In genomic region chr15:60111046-60111445, GRCm38 (mm10) we compare ENCODE assay signal across 23 mouse cellular contexts.
DNase-seq lines count a peak whose midpoint lies in the region; ATAC-seq and TF ChIP-seq lines count a peak whose summit lies in the region.
"Had no signal": no experiment of that assay in that cellular context is flagged by ENCODE, and none has a peak within 500 bp of the region (broad histone marks: within the 10 kb centered on the region; RNA-seq: fewer than 3 reads in every experiment).

No protein-coding gene starts in this region.

- no peaks in the 10 kb centered on the region for H3K9me3 ChIP-seq in forebrain, embryonic 13.5 days (replicated peaks)
- H3K9me3 ChIP-seq: forebrain, embryonic 10.5 days; hindbrain, embryonic 12.5 days; hindbrain, embryonic 15.5 days had no signal

- H3K36me3 ChIP-seq in thymus, adult 2 months (ENCODE audit: control insufficient read depth, insufficient read depth, low read length): no peaks in the 10 kb centered on the region
- H3K36me3 ChIP-seq in forebrain, embryonic 13.5 days (ENCODE audit: poor library complexity, severe bottlenecking): no peaks in the 10 kb centered on the region
- H3K36me3 ChIP-seq: forebrain, embryonic 10.5 days; hindbrain, embryonic 12.5 days; hindbrain, embryonic 15.5 days had no signal

- H3K4me2 ChIP-seq in forebrain, embryonic 13.5 days: no peak overlapping the region
- H3K4me2 ChIP-seq: heart, embryonic 11.5 days; hindbrain, embryonic 12.5 days; hindbrain, embryonic 15.5 days had no signal

- TF ChIP-seq CTCF in thymus, adult 2 months (IDR thresholded peaks at IDR 0.05; ENCODE audit: borderline replicate concordance, control insufficient read depth, extremely low read depth, insufficient read depth, low read length, poor library complexity): no peak

- no peak overlapping the region for H3K9ac ChIP-seq in forebrain, embryonic 13.5 days
- H3K9ac ChIP-seq: forebrain, postnatal 0 days; hindbrain, embryonic 12.5 days; hindbrain, embryonic 15.5 days had no signal

- H3K4me1 ChIP-seq in thymus, adult 2 months (replicated peaks; ENCODE audit: control insufficient read depth, insufficient read depth, low read length): peaks cover 3% of the 10 kb centered on the region; the same call in 1 of the 2 replicates
- H3K4me1 ChIP-seq in forebrain, embryonic 13.5 days: no peaks in the 10 kb centered on the region
- H3K4me1 ChIP-seq: forebrain, embryonic 10.5 days; hindbrain, embryonic 12.5 days; hindbrain, embryonic 15.5 days had no signal

- peak overlapping the region; percentile 44 for H3K27ac ChIP-seq in thymus, adult 2 months (ENCODE audit: control insufficient read depth, insufficient read depth, low read length)
- no peak overlapping the region for H3K27ac ChIP-seq in forebrain, embryonic 13.5 days
- H3K27ac ChIP-seq: forebrain, embryonic 10.5 days; gastrocnemius, adult 2 months; hindbrain, embryonic 12.5 days; hindbrain, embryonic 15.5 days had no signal

- no peak for TF ChIP-seq POLR2A in thymus, adult 2 months (IDR thresholded peaks at IDR 0.05; ENCODE audit: control insufficient read depth, extremely low read depth, insufficient read depth, low read length, poor library complexity)

- H3K4me3 ChIP-seq in thymus, adult 2 months (ENCODE audit: control insufficient read depth, insufficient read depth, low read length): no peak overlapping the region
- no peak overlapping the region for H3K4me3 ChIP-seq in forebrain, embryonic 13.5 days
- H3K4me3 ChIP-seq: forebrain, embryonic 10.5 days; gastrocnemius, adult 2 months; hindbrain, embryonic 12.5 days; hindbrain, embryonic 15.5 days had no signal

- WGBS in thymus, adult 2 months: 92% methylated on average over 4 of the region's 4 CpGs
- WGBS in forebrain, embryonic 13.5 days: 82% methylated on average over 4 of the region's 4 CpGs

- DNase-seq in thymus, adult 2 months: no peak
- DNase-seq in thymus, postnatal 14 days: no peak
- DNase-seq in CD4-positive, CD25-positive, alpha-beta regulatory T cell, adult 2 months (ENCODE audit: low read depth, low spot score): peak; percentile 55
- DNase-seq in induced T-regulatory cell, adult 2 months (ENCODE audit: low read depth): peak; percentile 56
- DNase-seq in cerebellum, adult 11 months: no peak
- DNase-seq in adipocyte (ENCODE audit: low spot score): no peak
- DNase-seq: adrenal gland, adult 8-10 months; adrenal gland, postnatal 25 days; cerebellum, adult 18-20 months; cerebellum, adult 9-10 months; cerebellum, postnatal 14 days; forebrain, postnatal 0 days; gastrocnemius, adult 2 months; gastrocnemius, postnatal 14 days; heart, adult 11 months had no signal

- ATAC-seq in forebrain, embryonic 13.5 days: no peak
- ATAC-seq: forebrain, embryonic 14.5 days; forebrain, postnatal 0 days; intestine, embryonic 16.5 days; Patski had no signal

- no peaks in the 10 kb centered on the region for H3K27me3 ChIP-seq in thymus, adult 2 months (ENCODE audit: control insufficient read depth, insufficient read depth, low read length)
- no peaks in the 10 kb centered on the region for H3K27me3 ChIP-seq in forebrain, embryonic 13.5 days
- H3K27me3 ChIP-seq: hindbrain, embryonic 12.5 days; hindbrain, embryonic 15.5 days; Patski had no signal

Comparison
In these comparisons a context has a peak if more than half of its experiments do, and no peak if none do; other contexts are left out.
1. DNase-seq: peak in CD4-positive, CD25-positive, alpha-beta regulatory T cell, adult 2 months (single experiment) and induced T-regulatory cell, adult 2 months (single experiment); none in thymus, adult 2 months (single experiment), thymus, postnatal 14 days (single experiment), cerebellum, adult 11 months (single experiment) and adipocyte (single experiment).